Mouse (Mus musculus) macrophage (primary cell): ENCODE measurements around the gene Fam168b. TPM values are rescaled to one million over a fixed set of nuclear protein-coding genes. Genes with fewer than 3 reads are reported as not detected.

Experiments
- H3K27ac ChIP-seq: fragments of 350-480 bp; formaldehyde crosslinking; 2 replicates; pipeline ENCODE4 v1.9.0; 2021
- H3K36me3 ChIP-seq: fragments of 350-480 bp; formaldehyde crosslinking; 2 replicates; pipeline ENCODE4 v1.9.0; 2021; ENCODE audit errors: inconsistent target
- H3K4me3 ChIP-seq: fragments of 350-480 bp; formaldehyde crosslinking; 2 replicates; pipeline ENCODE4 v1.9.0; 2021; ENCODE audit errors: inconsistent target
- H3K79me2 ChIP-seq: fragments of 350-480 bp; formaldehyde crosslinking; 2 replicates; pipeline ENCODE4 v1.9.0; 2021; ENCODE audit errors: inconsistent target
- WGBS: methylation state at CpG from one replicate; pipeline ENCODE4 v1.1.7; 2026; ENCODE audit warnings: inconsistent platforms; ENCODE audit not compliant: missing documents; 5-methylcytosine and 5-hydroxymethylcytosine counted together
- polyA plus RNA-seq: library from polyadenylated mRNA; stranded (reverse); fragments of 250-400 nt; gene quantifications from 3 replicates; pipeline ENCODE4 v1.2.4, GENCODE M21; 2018; ENCODE audit warnings: inconsistent platforms

Gene Fam168b
- polyA plus RNA-seq, 1 experiment from 2014 or later = 105 TPM

- Histone ChIP-seq H3K27ac (no peak overlapping the region), H3K36me3 (peaks cover 88% of the 10 kb centered on the region), H3K4me3 (no peak overlapping the region), H3K79me2 (peaks cover 76% of the 10 kb centered on the region)
- whole genome bisulfite sequencing = 84% methylated on average over 6 of the region's 6 CpGs
These were observed 27.0 kb downstream of the Fam168b start for GRCm38 (mm10) chr1:34815843-34816242.

- Histone ChIP-seq H3K4me3 (no peak overlapping the region), H3K79me2 (peaks cover 43% of the 10 kb centered on the region; the same call in 1 of the 2 replicates), H3K27ac (no peak overlapping the region), H3K36me3 (peaks cover 62% of the 10 kb centered on the region)
- 96% methylated on average over 13 of the region's 13 CpGs for WGBS
These were observed 30.2 kb downstream of the Fam168b start for GRCm38 (mm10) chr1:34812407-34813247.

- H3K27ac ChIP-seq = no peak overlapping the region
- H3K36me3 ChIP-seq = peaks cover 58% of the 10 kb centered on the region
- 92% methylated on average over 6 of the region's 6 CpGs for WGBS
- H3K4me3 ChIP-seq = no peak overlapping the region
- H3K79me2 ChIP-seq = peaks cover 33% of the 10 kb centered on the region; the same call in 1 of the 2 replicates
These were observed 31.3 kb downstream of the Fam168b start for GRCm38 (mm10) chr1:34811581-34811980.

GRCm38 (mm10) chr1:34811035-34811434 lies 31.8 kb downstream of the Fam168b start:
- 68% methylated on average over 6 of the region's 6 CpGs for WGBS
- Histone ChIP-seq H3K27ac (no peak overlapping the region), H3K36me3 (peaks cover 52% of the 10 kb centered on the region), H3K79me2 (peaks cover 27% of the 10 kb centered on the region; the same call in 1 of the 2 replicates), H3K4me3 (no peak overlapping the region)

DNA sequence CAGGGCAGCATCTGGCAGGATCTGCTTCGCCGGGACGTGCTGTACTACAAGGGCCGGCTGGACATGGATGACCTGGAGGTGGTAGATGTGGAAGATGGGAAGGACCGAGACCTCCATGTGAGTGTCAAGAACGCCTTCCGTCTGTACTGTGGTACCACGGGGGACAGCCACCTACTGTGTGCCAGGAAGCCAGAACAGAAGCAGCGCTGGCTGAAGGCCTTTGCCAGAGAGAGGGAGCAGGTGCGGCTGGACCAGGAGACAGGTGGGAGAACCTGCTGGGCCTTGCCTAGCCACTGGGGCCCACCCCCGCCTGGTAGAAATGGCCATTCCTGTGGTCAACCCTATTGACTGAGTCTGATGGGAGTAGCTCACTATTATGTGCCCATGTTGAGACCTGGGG lies 32.6 kb downstream of the Fam168b start:
- no peak overlapping the region for H3K4me3 ChIP-seq
- 98% methylated on average over 10 of the region's 11 CpGs for WGBS
- H3K36me3 ChIP-seq = peaks cover 45% of the 10 kb centered on the region
- H3K79me2 ChIP-seq = peaks cover 20% of the 10 kb centered on the region; the same call in 1 of the 2 replicates
- no peak overlapping the region for H3K27ac ChIP-seq

DNA sequence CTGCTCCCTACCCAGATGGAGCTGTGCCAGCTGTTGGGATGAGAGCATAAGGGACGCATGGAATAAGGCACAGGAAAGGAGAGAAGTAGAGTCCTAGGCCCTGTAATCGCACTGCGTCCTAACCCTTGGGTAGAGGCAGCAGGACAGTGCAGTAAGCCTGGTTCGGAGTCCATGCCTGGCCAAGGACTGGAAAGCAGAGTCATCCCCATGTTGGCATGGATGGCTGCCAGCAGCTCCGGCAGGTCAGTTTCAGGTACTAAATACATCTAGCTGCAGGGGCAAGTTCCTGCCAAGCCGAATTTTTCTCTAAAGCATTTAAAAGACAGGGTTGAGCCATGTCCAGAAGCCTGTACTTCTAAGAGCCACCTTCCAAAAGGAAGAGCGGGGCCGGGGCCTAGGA lies 34.4 kb downstream of the Fam168b start:
- 93% methylated on average over 8 of the region's 8 CpGs for WGBS
- Histone ChIP-seq H3K27ac (no peak overlapping the region), H3K79me2 (peaks cover 2% of the 10 kb centered on the region; the same call in 1 of the 2 replicates), H3K4me3 (no peak overlapping the region), H3K36me3 (peaks cover 30% of the 10 kb centered on the region)

- 93% methylated on average over 31 of the region's 35 CpGs for WGBS
- Histone ChIP-seq H3K79me2 (no peaks in the 10 kb centered on the region), H3K4me3 (no peak overlapping the region), H3K27ac (no peak overlapping the region), H3K36me3 (peaks cover 8% of the 10 kb centered on the region; the same call in 1 of the 2 replicates)
These were observed 36.8 kb downstream of the Fam168b start for GRCm38 (mm10) chr1:34805931-34806520.

- no peak overlapping the region for H3K4me3 ChIP-seq
- H3K36me3 ChIP-seq = 0 out of 2 replicates have a peak, but pooled peaks cover 8% of the 10 kb centered on the region
These were observed 38.0 kb downstream of the Fam168b start for GRCm38 (mm10) chr1:34804863-34805262.

GRCm38 (mm10) chr1:34802290-34802642 lies 40.6 kb downstream of the Fam168b start:
- H3K36me3 ChIP-seq = 0 out of 2 replicates have a peak, but pooled peaks cover 2% of the 10 kb centered on the region

More at GRCm38 (mm10) chr1:34804863-34805262, 38.0 kb downstream of the Fam168b start:
- WGBS = 96% methylated on average over 7 of the region's 7 CpGs
- H3K27ac ChIP-seq = no peak overlapping the region
- H3K79me2 ChIP-seq = no peaks in the 10 kb centered on the region

GRCm38 (mm10) chr1:34801616-34802289 lies 41.1 kb downstream of the Fam168b start:
- 0 out of 2 replicates have a peak overlapping the region, but pooled peaks have one; percentile 21 for H3K27ac ChIP-seq
- H3K36me3 ChIP-seq = no peaks in the 10 kb centered on the region

More at GRCm38 (mm10) chr1:34802290-34802642, 40.6 kb downstream of the Fam168b start:
- 0 out of 2 replicates have a peak overlapping the region, but pooled peaks have one; percentile 21 for H3K27ac ChIP-seq
- 28% methylated on average over 7 of the region's 7 CpGs for WGBS
- H3K79me2 ChIP-seq = no peaks in the 10 kb centered on the region
- peak overlapping the region; percentile 59 for H3K4me3 ChIP-seq

DNA sequence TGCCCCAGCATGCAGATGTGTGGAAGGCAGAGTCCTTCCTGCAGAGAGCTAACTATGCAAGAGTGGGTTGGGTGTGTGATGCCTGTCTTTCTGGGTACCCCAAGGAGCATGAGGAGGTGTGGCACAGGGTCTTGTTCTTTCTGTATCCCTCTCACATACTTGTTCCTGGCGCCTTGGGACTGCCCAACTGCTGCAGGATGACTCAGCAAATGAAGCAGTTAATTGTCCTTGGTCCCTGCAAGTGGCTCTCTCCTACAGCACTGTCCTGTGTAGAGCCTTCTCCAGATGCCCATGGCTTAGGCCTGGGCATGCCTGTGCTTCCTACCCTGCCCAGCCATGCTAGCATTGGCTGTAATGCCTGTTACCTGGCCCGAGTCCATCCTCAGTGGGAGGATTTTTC lies 43.7 kb downstream of the Fam168b start:
- Histone ChIP-seq H3K27ac (no peak overlapping the region), H3K79me2 (no peaks in the 10 kb centered on the region), H3K4me3 (no peak overlapping the region), H3K36me3 (no peaks in the 10 kb centered on the region)
- WGBS = 71% methylated on average over 2 of the region's 2 CpGs

More at GRCm38 (mm10) chr1:34801616-34802289, 41.1 kb downstream of the Fam168b start:
- under 1% methylated on average over 47 of the region's 47 CpGs for WGBS
- no peaks in the 10 kb centered on the region for H3K79me2 ChIP-seq
- peak overlapping the region; percentile 59 for H3K4me3 ChIP-seq

DNA sequence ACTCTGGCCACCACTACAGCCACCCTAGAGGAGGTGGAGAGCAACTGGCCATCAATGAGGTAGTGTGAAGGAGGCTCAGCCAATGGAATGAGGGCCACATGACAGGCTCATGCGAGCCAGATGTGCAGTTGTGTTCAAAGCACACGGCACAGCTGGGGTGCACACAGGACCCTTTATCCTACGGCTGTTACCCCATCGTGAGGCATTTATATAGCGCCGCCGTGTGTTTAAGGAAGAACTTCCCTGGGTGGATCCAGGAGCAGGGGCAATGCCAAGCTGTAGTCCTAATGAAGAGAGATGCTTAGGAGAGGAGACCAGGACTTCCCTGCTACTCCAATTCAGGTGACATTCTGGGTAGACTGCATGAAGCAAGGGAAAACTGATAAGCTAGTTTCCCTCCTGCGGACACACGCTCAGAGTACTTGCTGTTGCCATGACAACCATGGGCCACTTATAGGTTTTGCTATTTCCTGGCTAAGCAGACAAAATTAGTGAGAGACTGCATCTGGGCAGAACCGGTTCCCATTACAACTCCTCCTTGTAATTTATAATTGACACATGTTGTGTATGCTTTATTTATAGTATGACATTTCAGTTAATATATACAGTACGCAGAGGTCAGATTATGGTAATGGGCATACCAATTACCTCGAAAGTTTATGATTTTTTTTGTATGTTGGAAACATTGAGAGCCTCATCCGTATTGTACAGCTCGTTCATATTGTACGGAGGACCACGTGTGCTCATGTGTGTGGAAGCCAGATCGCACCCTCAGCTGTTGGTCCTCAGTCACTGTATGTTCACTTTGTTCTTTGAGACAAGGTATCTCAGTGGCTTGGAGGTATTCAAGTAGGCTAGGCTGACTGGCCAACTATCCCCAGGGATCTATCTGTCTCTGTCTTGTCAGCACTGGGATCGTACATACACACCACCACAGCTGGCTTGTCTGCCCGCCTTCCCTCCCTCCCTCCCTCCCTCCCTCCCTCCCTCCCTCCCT lies 49.3 kb downstream of the Fam168b start:
- Histone ChIP-seq H3K79me2 (no peaks in the 10 kb centered on the region), H3K27ac (no peak overlapping the region), H3K4me3 (no peak overlapping the region), H3K36me3 (no peaks in the 10 kb centered on the region)
- WGBS = 66% methylated on average over 17 of the region's 19 CpGs

DNA sequence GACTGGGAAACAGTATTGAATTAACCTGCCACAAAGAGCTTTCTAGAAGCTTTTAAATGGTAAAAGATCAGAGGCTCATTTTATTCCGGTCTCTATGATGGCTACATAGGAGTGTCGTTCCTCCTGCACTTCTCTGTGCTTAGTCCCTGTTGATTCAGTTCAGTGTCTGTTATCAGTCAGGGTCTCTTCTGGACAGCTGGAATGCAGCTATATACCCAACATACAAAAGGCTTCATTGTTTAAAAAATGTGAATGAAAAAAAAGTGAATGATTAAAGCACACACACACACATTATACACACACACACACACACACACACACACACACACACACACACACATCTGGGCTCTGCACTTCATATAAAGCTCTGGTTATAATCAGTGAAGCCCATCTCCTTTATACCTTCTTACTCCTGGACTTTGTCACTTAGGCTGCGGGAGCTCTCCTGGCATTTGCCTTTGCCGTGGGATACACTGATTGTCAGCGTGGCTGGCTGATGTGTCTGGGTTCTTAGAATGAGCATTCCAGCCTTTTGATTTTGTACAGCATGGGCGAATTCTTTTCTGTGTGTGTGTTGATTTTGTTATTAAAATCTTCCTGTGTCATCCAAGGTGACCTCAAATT lies 59.2 kb downstream of the Fam168b start:
- Histone ChIP-seq H3K27ac (no peak overlapping the region), H3K36me3 (no peaks in the 10 kb centered on the region), H3K79me2 (no peaks in the 10 kb centered on the region), H3K4me3 (no peak overlapping the region)
- 91% methylated on average over 6 of the region's 6 CpGs for WGBS
